Mouse (Mus musculus) neural tube, embryonic 13.5 days (tissue): ENCODE data around the gene Ccr1. TPM values are rescaled to one million over a fixed set of nuclear protein-coding genes. Genes with fewer than 3 reads are reported as not detected.
"Not testable (repeated sequence)": the region's sequence is repeated elsewhere in the genome, so short reads cannot be mapped to it uniquely, and the experiment has no call there.

Experiments used
- ATAC-seq: fragments of 200-750 bp; cut with Nextera tagmentation; 2 replicates; pipeline ENCODE4 v1.8.0; 2017; ENCODE audit warnings: low read depth, mild to moderate bottlenecking, moderate TSS enrichment, moderate library complexity
- H3K27ac ChIP-seq: fragments of 300-500 bp; sonication (generic); replicated peaks from 2 replicates; pipeline ENCODE4 v1.5.1; 2015; ENCODE audit warnings: moderate library complexity, mild to moderate bottlenecking, inconsistent platforms
- H3K27me3 ChIP-seq: fragments of 300-500 bp; sonication (generic); 2 replicates; pipeline ENCODE4 v1.6.1; 2015; ENCODE audit warnings: mild to moderate bottlenecking, inconsistent platforms
- H3K36me3 ChIP-seq: fragments of 300-500 bp; sonication (generic); 2 replicates; pipeline ENCODE4 v1.6.1; 2015; ENCODE audit warnings: mild to moderate bottlenecking, inconsistent platforms
- H3K4me1 ChIP-seq: fragments of 300-500 bp; sonication (generic); replicated peaks from 2 replicates; pipeline ENCODE4 v1.6.1; 2015; ENCODE audit warnings: inconsistent platforms
- H3K4me2 ChIP-seq: fragments of 300-500 bp; sonication (generic); 2 replicates; pipeline ENCODE4 v1.6.1; 2015; ENCODE audit warnings: inconsistent platforms, mild to moderate bottlenecking, moderate library complexity
- H3K4me3 ChIP-seq: fragments of 300-500 bp; sonication (generic); 2 replicates; pipeline ENCODE4 v1.5.1; 2015; ENCODE audit warnings: mild to moderate bottlenecking, inconsistent platforms
- H3K9ac ChIP-seq: fragments of 300-500 bp; sonication (generic); 2 replicates; pipeline ENCODE4 v1.6.1; 2015; ENCODE audit warnings: moderate library complexity, mild to moderate bottlenecking, inconsistent platforms
- H3K9me3 ChIP-seq: fragments of 300-500 bp; sonication (generic); 2 replicates; pipeline ENCODE4 v1.6.1; 2016; ENCODE audit warnings: inconsistent platforms
- WGBS: fragments of 180-500 bp; shearing (Covaris S2); methylation state at CpG from one replicate; pipeline ENCODE4 v1.1.7; 2015; 5-methylcytosine and 5-hydroxymethylcytosine counted together
- polyA plus RNA-seq: library from polyadenylated mRNA; unstranded; fragments of >200 nt; fragmentation: Nextera tagmentation; extraction: Ambion mirVana; gene quantifications from 2 replicates; pipeline ENCODE4 v1.2.1, GENCODE M21; 2015

Gene Ccr1
- polyA plus RNA-seq, 1 experiment from 2014 or later = 1.2 TPM

DNA sequence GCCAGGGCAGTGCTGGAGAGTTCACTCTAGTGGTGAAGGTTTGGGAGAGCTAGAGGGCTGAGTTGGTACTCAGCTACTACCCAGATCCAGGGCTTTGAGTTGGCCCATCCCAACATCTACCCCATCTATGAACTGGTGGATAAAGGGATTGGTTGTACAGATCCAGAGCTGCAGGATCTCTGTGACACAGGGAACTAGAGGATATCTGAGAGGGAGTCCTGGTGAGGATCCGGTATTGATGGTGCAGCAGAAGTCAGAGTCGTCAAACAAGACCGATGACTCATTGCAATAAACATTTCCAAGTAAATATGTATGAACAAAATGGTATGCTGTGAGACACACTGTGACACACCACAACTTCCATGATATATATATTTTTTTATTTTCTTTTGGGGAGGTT, 37.6 kb downstream of the Ccr1 start:
- 90% methylated on average over 3 of the region's 3 CpGs for WGBS
- no peak overlapping the region for H3K27ac ChIP-seq
- H3K4me2 ChIP-seq = no peak overlapping the region
- peaks cover 1% of the 10 kb centered on the region for H3K4me1 ChIP-seq
- H3K9ac ChIP-seq = no peak overlapping the region
- ATAC-seq = no peak
- H3K27me3 ChIP-seq = no peaks in the 10 kb centered on the region
- H3K9me3 ChIP-seq = no peaks in the 10 kb centered on the region
- no peak overlapping the region for H3K4me3 ChIP-seq
- no peaks in the 10 kb centered on the region for H3K36me3 ChIP-seq

- H3K4me1 ChIP-seq = peaks cover 6% of the 10 kb centered on the region
- H3K9me3 ChIP-seq = no peaks in the 10 kb centered on the region
- no peaks in the 10 kb centered on the region for H3K27me3 ChIP-seq
- ATAC-seq = no peak
- WGBS = 81% methylated on average over 3 of the region's 3 CpGs
- H3K9ac ChIP-seq = no peak overlapping the region
- H3K27ac ChIP-seq = no peak overlapping the region
- no peaks in the 10 kb centered on the region for H3K36me3 ChIP-seq
- no peak overlapping the region for H3K4me2 ChIP-seq
- H3K4me3 ChIP-seq = no peak overlapping the region
These were observed 38.0 kb downstream of the Ccr1 start for GRCm38 (mm10) chr9:123930476-123930875.

DNA sequence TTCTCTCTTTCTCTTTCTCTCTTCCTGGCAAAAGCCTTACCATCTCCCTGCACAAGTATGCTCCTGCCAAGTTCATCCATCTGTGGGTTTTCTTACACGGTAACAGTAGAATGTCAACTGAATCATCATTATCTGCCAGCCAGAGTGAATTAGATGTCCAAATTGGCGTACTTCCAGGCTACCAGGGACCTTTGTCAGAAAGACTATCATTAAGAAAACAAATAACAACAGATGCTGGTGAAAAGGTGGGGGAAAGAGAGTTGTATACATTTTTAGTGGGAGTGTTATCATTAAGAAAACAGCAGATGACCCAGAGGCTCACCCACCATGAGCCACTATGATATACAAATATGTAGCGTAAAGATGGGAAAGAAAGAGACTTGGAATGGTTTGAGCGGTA, 38.6 kb downstream of the Ccr1 start:
- WGBS = 83% methylated on average over 4 of the region's 4 CpGs
- Histone ChIP-seq H3K4me1 (peaks cover 6% of the 10 kb centered on the region), H3K9ac (no peak overlapping the region), H3K36me3 (no peaks in the 10 kb centered on the region), H3K4me2 (no peak overlapping the region), H3K27me3 (no peaks in the 10 kb centered on the region), H3K27ac (no peak overlapping the region), H3K9me3 (no peaks in the 10 kb centered on the region), H3K4me3 (no peak overlapping the region)
- ATAC-seq = no peak

DNA sequence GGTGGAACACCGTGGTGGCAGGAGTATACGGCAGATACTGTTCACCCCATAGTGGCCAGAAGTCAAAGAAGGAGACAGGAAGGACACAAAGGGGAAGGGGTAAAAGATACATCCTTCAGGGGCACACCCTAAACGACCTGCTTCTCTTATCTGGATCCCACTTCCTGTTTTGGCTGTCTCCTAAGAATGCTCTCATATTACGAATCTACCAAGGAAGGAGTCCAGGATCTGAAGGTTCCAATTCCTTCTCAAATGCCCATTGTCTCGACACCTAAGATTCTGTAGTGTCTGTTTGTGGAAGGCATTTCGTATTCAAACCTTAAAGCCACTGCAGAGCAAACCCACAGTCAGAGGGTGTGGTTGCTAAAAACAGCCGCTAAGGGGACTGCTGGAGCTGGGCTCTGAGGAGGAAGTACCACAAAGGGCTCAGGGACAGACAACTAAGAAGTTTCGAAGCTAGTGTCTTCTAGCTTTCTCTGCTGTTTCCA, 39.7 kb downstream of the Ccr1 start:
- H3K4me3 ChIP-seq = no peak overlapping the region
- peaks cover 9% of the 10 kb centered on the region for H3K4me1 ChIP-seq
- 60% methylated on average over 8 of the region's 8 CpGs for WGBS
- no peaks in the 10 kb centered on the region for H3K36me3 ChIP-seq
- ATAC-seq = no peak
- no peak overlapping the region for H3K9ac ChIP-seq
- H3K27me3 ChIP-seq = no peaks in the 10 kb centered on the region
- no peak overlapping the region for H3K4me2 ChIP-seq
- no peak overlapping the region for H3K27ac ChIP-seq
- no peaks in the 10 kb centered on the region for H3K9me3 ChIP-seq

- no peaks in the 10 kb centered on the region for H3K9me3 ChIP-seq
- H3K4me2 ChIP-seq = no peak overlapping the region
- no peak overlapping the region for H3K27ac ChIP-seq
- H3K27me3 ChIP-seq = no peaks in the 10 kb centered on the region
- WGBS = 80% methylated on average over 12 of the region's 12 CpGs
- no peak overlapping the region for H3K9ac ChIP-seq
- H3K4me1 ChIP-seq = peaks cover 15% of the 10 kb centered on the region
- H3K36me3 ChIP-seq = no peaks in the 10 kb centered on the region
- ATAC-seq = no peak
- H3K4me3 ChIP-seq = no peak overlapping the region
These were observed 40.3 kb downstream of the Ccr1 start for GRCm38 (mm10) chr9:123928118-123928758.

- no peak for ATAC-seq
These were observed 41.1 kb downstream of the Ccr1 start for GRCm38 (mm10) chr9:123927281-123927960.

GRCm38 (mm10) chr9:123926041-123926440, 42.5 kb downstream of the Ccr1 start:
- peak overlapping the region; percentile 59 for H3K4me3 ChIP-seq
- WGBS = 6% methylated on average over 5 of the region's 5 CpGs
- peak overlapping the region; percentile 73 for H3K9ac ChIP-seq

More at GRCm38 (mm10) chr9:123927281-123927960, 41.1 kb downstream of the Ccr1 start:
- Histone ChIP-seq H3K27me3 (no peaks in the 10 kb centered on the region), H3K4me2 (no peak overlapping the region), H3K4me3 (no peak overlapping the region), H3K27ac (no peak overlapping the region), H3K9me3 (no peaks in the 10 kb centered on the region), H3K36me3 (no peaks in the 10 kb centered on the region), H3K9ac (no peak overlapping the region), H3K4me1 (peaks cover 18% of the 10 kb centered on the region)
- 65% methylated on average over 16 of the region's 16 CpGs for WGBS

GRCm38 (mm10) chr9:123925101-123925946, 43.2 kb downstream of the Ccr1 start:
- WGBS = 6% methylated on average over 44 of the region's 44 CpGs
- Histone ChIP-seq H3K4me3 (peak overlapping the region; percentile 59), H3K36me3 (no peaks in the 10 kb centered on the region), H3K27ac (peak overlapping the region; percentile 96), H3K9me3 (no peaks in the 10 kb centered on the region), H3K9ac (peak overlapping the region; percentile 82), H3K27me3 (no peaks in the 10 kb centered on the region), H3K4me1 (peaks cover 18% of the 10 kb centered on the region), H3K4me2 (peak overlapping the region; percentile 64)
- ATAC-seq = peak; percentile 88

More at GRCm38 (mm10) chr9:123926041-123926440, 42.5 kb downstream of the Ccr1 start:
- H3K27me3 ChIP-seq, H3K36me3 ChIP-seq, H3K9me3 ChIP-seq, H3K27ac ChIP-seq, ATAC-seq: not testable (repeated sequence)
- H3K4me2 ChIP-seq = peak overlapping the region; percentile 64
- peaks cover 18% of the 10 kb centered on the region for H3K4me1 ChIP-seq

DNA sequence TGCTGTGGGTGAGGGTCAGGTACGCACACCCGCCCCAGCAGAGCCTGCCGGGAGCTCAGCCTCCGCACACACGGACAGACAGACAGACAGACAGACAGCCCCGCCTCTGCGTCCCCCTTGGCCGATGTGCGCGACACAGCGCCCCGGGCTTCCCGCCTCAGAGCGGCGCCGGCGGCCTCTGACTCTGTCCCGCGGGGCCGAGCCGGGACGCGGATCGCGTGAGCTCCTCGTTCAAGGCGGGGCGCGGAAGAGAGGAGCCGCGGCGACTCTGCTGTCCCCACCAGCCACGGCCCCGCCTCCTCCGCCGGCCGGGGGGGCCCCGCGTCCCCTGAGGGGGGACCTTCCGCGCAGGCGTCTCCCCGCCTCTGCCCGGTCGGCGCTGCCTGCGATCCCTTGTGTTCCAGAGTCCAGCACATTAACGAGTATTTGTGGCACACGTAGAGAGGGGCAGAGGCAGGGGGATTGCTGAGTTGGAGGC, 43.9 kb downstream of the Ccr1 start:
- ATAC-seq = peak; percentile 91

GRCm38 (mm10) chr9:123924035-123924434, 44.5 kb downstream of the Ccr1 start:
- Histone ChIP-seq H3K9ac (peak overlapping the region; percentile 82), H3K4me3 (peak overlapping the region; percentile 59), H3K27ac (peak overlapping the region; percentile 96), H3K4me1 (peaks cover 18% of the 10 kb centered on the region), H3K4me2 (peak overlapping the region; percentile 64)
- H3K9me3 ChIP-seq, H3K27me3 ChIP-seq, H3K36me3 ChIP-seq: not testable (repeated sequence)
- ATAC-seq = peak; percentile 50
- under 1% methylated on average over 11 of the region's 11 CpGs for WGBS

More for the DNA sequence above, 43.9 kb downstream of the Ccr1 start:
- Histone ChIP-seq H3K4me2 (peak overlapping the region; percentile 64), H3K4me3 (peak overlapping the region; percentile 59), H3K27me3 (no peaks in the 10 kb centered on the region), H3K9ac (peak overlapping the region; percentile 82), H3K4me1 (peaks cover 18% of the 10 kb centered on the region), H3K27ac (peak overlapping the region; percentile 96), H3K36me3 (no peaks in the 10 kb centered on the region), H3K9me3 (no peaks in the 10 kb centered on the region)
- under 1% methylated on average over 47 of the region's 49 CpGs for WGBS

DNA sequence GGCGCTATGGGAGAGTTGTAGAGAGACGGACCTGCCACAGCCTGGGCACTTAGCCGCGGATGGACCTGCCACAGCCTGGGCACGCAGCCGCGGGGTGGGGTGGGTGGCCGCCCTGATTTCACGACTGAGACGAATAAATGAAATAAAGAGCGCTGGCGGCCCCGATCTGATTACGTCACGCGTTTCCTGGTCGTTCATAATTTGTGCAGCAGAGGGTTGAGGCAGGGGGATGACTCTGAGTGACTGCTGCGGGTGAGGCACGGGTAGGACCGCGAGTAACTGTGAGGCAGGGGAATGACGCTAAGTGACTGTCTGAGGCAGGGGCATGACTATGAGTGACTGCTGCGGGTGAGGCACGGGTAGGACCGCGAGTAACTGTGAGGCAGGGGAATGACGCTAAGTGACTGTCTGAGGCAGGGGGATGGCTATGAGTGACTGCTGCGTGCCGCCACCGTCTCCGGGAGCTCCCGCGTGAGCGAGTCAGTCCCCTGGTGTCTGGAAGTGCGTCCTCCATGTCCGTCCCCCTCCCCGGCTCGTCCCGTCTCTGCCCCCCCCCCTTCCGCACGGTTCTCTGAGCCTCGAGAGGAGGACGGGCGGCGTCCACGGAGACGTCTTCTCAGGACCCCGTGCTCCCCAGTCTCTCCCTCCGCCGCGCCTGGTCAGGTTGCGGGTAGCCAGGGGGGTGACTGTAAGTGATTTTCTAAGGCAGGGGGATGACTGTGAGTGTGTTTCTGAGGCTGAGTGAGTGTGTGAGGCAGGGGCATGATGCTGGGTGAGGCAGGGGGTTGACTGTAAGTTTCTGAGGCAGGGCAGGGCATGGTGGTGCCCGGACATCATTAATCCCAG, 45.1 kb downstream of the Ccr1 start:
- Histone ChIP-seq H3K9ac (peak overlapping the region; percentile 82), H3K27ac (peak overlapping the region; percentile 96), H3K4me2 (peak overlapping the region; percentile 64), H3K36me3 (no peaks in the 10 kb centered on the region), H3K9me3 (no peaks in the 10 kb centered on the region), H3K4me1 (peaks cover 18% of the 10 kb centered on the region), H3K27me3 (no peaks in the 10 kb centered on the region), H3K4me3 (peak overlapping the region; percentile 59)
- ATAC-seq = peak; percentile 7
- WGBS = under 1% methylated on average over 50 of the region's 53 CpGs
